Mouse (Mus musculus) inflammation-experienced regulatory T-cells, adult 6 months (primary cell): Measurements from ENCODE around the gene Adad1. TPM values are rescaled to one million over a fixed set of nuclear protein-coding genes. Genes with fewer than 3 reads are reported as not detected.

Source experiments
- polyA plus RNA-seq, 3 experiments: library from polyadenylated mRNA; unstranded; fragments of 100-300 nt; shearing (Covaris generic); gene quantifications; one replicate each; pipeline ENCODE4 v1.2.1; 2017

Gene Adad1
- polyA plus RNA-seq, 3 experiments from 2014 or later = not detected

Other genes starting within 250 kb of the Adad1 start
- gene 4932438A13Rik, start 200.4 kb upstream of the Adad1 start, polyA plus RNA-seq = 10 to 100 TPM; 38.7 to 88.8 (median 80.2) TPM
- 1 to 10 TPM; 1.5 to 3.3 (median 1.6) TPM for gene Il2, start 62.4 kb downstream of the Adad1 start, polyA plus RNA-seq
- 10 to 100 TPM in 1 of 3 experiments, 1 to 10 TPM in 2; 3.7 to 11.3 (median 6.7) TPM for gene Il21, start 169.1 kb downstream of the Adad1 start, polyA plus RNA-seq
- gene Bbs12, start 249.0 kb downstream of the Adad1 start, polyA plus RNA-seq = 1 to 10 TPM; 4.4 to 7.7 (median 7.7) TPM
- 1 to 10 TPM in 2 of 3 experiments, not detected in 1; 1.1 to 1.5 TPM for gene Cetn4, start 249.2 kb downstream of the Adad1 start, polyA plus RNA-seq